Mouse (Mus musculus): ENCODE data around the gene Arhgap23. TPM values are rescaled to one million over a fixed set of nuclear protein-coding genes. Genes with fewer than 3 reads are reported as not detected.

Gene Arhgap23
- total RNA-seq, 2 experiments from 2014 or later = 5.9 to 7.5 TPM

DNA sequence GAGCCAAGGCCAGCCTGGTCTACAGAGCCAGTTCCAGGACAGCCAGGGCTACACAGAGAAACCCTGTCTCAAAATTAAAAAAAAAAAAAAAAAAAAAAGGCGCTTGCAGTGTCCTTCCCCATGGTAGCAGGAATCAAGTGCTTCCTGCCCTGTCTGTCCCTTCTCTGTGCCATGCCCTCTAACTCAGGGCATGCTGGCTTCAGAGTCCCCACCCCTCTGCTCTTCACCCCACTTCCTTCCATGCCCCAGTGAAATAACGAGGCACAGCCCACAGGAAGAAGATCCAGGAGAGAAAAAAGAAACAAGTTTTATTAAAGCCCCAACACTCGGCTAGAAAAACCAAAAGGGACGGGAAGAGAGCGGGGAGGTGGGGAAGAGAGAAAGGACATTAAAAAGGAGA lies 93.7 kb downstream of the Arhgap23 start:
- TF ChIP-seq CTCF (IDR thresholded peaks at IDR 0.05) = no peak
- H3K4me3 ChIP-seq = no peak overlapping the region
- no peak overlapping the region for H3K27ac ChIP-seq
- intact Hi-C loops (cut with DNase I) = no loop called here
- no peak for DNase-seq

GRCm38 (mm10) chr11:97509715-97510485 lies 94.6 kb downstream of the Arhgap23 start:
- Histone ChIP-seq H3K27ac (no peak overlapping the region), H3K4me3 (no peak overlapping the region)
- no peak for DNase-seq
- intact Hi-C loops (cut with DNase I) = no loop called here
- no peak for TF ChIP-seq CTCF (IDR thresholded peaks at IDR 0.05)

DNA sequence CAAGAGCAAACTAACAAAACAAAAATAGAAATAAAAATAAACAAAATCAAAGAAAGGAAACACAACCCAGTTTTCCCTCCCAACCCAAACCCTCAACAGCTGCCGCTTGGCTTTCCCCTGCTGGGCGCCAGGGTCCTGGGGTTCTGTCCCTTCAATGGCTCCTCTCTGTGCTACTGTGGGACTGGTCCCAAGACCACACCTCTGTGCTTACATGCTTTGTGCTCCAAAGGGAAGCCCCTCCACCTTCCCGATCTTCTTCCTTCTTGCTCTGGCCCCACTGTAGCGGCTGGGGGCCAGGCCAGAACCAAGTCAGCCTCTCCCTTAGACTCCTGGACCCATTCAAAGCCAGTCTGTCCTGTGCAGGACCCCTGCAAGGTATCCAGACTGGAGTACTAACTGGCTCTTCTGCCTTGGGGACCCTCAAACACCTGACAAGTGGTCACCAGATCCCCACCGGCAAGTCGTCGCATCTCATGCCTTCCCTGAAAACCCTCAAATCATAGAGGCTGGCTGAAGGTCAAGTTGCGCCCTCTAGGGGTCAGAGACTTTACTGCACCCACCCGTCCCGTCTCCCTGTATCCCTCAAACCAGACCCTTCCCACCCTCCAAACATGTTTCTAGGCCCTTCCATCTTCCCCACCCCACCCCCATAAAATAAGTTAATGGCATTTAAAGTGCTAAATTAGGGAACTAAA lies 95.8 kb downstream of the Arhgap23 start:
- peak; percentile 87 for TF ChIP-seq CTCF (IDR thresholded peaks at IDR 0.05)
- DNase-seq = peak; percentile 74
- Histone ChIP-seq H3K4me3 (peak overlapping the region; percentile 57), H3K27ac (no peak overlapping the region)
- intact Hi-C loops (cut with DNase I) = no loop called here

- peak overlapping the region; percentile 64 for H3K27ac ChIP-seq
- TF ChIP-seq CTCF (IDR thresholded peaks at IDR 0.05) = no peak
- intact Hi-C loops (cut with DNase I) = no loop called here
- H3K4me3 ChIP-seq = peak overlapping the region; percentile 57
- peak; percentile 52 for DNase-seq
These were observed 96.5 kb downstream of the Arhgap23 start for GRCm38 (mm10) chr11:97511661-97512369.

DNA sequence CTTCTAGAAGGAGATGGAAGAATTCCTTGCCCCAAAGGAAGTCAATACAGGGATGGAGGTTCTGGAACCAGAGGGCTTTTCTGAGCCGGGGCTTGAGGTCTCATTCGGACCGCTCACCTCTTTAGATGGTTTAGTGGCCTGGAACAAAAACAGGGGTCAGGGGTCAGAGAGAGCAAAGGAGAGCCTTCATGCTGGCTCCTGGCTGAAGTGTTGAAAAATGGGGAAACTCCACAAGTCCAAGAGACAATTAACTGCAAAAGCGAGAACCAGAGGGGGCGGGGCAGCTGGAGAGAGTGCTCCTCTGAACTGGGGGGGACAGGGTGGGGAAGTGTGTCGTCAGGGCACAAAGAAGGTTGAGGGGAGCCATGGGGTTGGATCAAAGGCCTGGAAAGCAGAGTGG lies 97.2 kb downstream of the Arhgap23 start:
- no peak for DNase-seq
- Histone ChIP-seq H3K27ac (no peak overlapping the region), H3K4me3 (peak overlapping the region; percentile 57)
- no peak for TF ChIP-seq CTCF (IDR thresholded peaks at IDR 0.05)
- intact Hi-C loops (cut with DNase I) = no loop called here

DNA sequence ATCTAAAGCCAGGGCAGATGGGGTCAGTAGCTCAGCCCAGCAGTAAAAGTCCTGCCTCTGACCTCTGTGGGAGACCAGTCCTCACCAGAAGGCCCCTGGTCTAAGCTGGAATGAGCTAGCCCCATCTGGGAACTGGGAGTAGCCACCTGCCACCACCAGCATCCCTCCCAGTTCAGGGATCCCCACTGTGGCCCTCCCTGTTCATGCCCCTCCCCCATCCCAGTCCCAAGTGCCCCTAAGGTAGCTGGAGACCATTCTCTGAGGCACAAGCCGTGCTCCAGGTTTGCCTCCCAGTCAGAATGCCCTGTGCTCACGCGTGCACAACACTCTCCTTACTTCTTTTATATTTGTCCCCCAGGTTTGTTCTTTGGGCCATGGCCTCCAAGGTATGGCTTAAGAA lies 97.7 kb downstream of the Arhgap23 start:
- TF ChIP-seq CTCF (IDR thresholded peaks at IDR 0.05) = no peak
- Histone ChIP-seq H3K4me3 (no peak overlapping the region), H3K27ac (no peak overlapping the region)
- intact Hi-C loops (cut with DNase I) = no loop called here
- no peak for DNase-seq

GRCm38 (mm10) chr11:97520541-97520940 lies 105.2 kb downstream of the Arhgap23 start:
- no peak for TF ChIP-seq CTCF (IDR thresholded peaks at IDR 0.05)
- no peak overlapping the region for H3K27ac ChIP-seq
- intact Hi-C loops (cut with DNase I) = no loop called here
- no peak for DNase-seq
- no peak overlapping the region for H3K4me3 ChIP-seq

- H3K27ac ChIP-seq = no peak overlapping the region
- no peak overlapping the region for H3K4me3 ChIP-seq
- intact Hi-C loops (cut with DNase I) = no loop called here
- TF ChIP-seq CTCF (IDR thresholded peaks at IDR 0.05) = no peak
- DNase-seq = no peak
These were observed 106.6 kb downstream of the Arhgap23 start for GRCm38 (mm10) chr11:97521741-97522474.

DNA sequence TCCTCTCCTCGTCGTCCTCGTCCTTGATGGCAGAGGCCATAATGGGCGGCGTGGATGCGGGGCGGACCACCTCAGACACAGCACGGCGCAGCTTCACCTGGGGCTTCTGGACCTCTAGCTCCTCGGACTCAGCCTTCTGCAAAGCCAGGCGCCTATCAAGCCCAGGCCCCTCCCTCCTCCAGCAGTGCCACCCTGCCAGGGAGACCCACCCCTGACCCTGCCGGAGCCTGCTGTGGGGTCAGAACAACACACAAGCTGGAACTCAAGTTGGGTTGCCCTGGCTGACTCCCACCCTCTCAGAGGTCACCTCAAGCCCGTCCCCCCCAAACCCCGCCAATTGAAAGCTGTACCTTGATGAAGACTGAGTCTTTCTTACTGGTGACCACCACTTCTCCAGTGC lies 107.8 kb downstream of the Arhgap23 start:
- Histone ChIP-seq H3K4me3 (no peak overlapping the region), H3K27ac (no peak overlapping the region)
- intact Hi-C loops (cut with DNase I) = no loop called here
- DNase-seq = no peak
- TF ChIP-seq CTCF (IDR thresholded peaks at IDR 0.05) = no peak

DNA sequence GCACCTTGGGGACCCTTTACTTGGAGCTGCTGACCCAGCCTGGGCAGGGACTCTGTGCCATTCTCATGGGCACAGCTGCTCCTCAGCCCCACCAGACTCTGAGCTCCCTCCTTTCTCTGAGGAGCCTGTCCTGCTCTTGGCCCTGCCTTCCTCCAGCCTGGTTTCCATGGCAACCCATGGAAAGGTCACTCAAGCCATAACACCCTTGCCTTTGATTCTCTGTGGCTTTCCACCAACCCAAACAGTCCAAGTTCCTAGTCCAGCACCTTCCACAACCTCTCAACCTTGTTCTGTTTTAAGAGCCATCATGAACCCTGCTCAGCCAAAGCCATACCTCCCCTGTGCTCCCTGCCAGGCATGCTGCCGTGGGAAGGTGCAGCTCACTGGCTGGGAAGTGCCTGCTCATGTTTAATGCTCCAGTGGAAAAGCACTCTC lies 108.5 kb downstream of the Arhgap23 start:
- TF ChIP-seq CTCF (IDR thresholded peaks at IDR 0.05) = no peak
- no peak for DNase-seq
- Histone ChIP-seq H3K4me3 (no peak overlapping the region), H3K27ac (no peak overlapping the region)
- intact Hi-C loops (cut with DNase I) = no loop called here

GRCm38 (mm10) chr11:97524306-97524705 lies 109.0 kb downstream of the Arhgap23 start:
- no peak overlapping the region for H3K4me3 ChIP-seq
- intact Hi-C loops (cut with DNase I) = no loop called here
- no peak for TF ChIP-seq CTCF (IDR thresholded peaks at IDR 0.05)
- H3K27ac ChIP-seq = no peak overlapping the region
- DNase-seq = no peak

- TF ChIP-seq CTCF (IDR thresholded peaks at IDR 0.05) = no peak
- Histone ChIP-seq H3K4me3 (no peak overlapping the region), H3K27ac (no peak overlapping the region)
- no peak for DNase-seq
- intact Hi-C loops (cut with DNase I) = no loop called here
These were observed 110.0 kb downstream of the Arhgap23 start for GRCm38 (mm10) chr11:97525313-97525712.
